Mouse (Mus musculus) embryonic facial prominence, embryonic 11.5 days (tissue): Measurements from ENCODE around the gene Plbd2. TPM values are rescaled to one million over a fixed set of nuclear protein-coding genes. Genes with fewer than 3 reads are reported as not detected.

Experiments
- ATAC-seq: fragments of 200-750 bp; cut with Nextera tagmentation; replicated peaks from 2 replicates; pipeline ENCODE4 v1.8.0; 2017; ENCODE audit warnings: low read depth; ENCODE audit not compliant: insufficient number of reproducible peaks, low FRiP score, low TSS enrichment
- DNase-seq: peaks from one replicate; pipeline ENCODE4 v3.0.0-alpha.2; 2015; ENCODE audit warnings: low spot score
- H3K27ac ChIP-seq: fragments of 300-500 bp; sonication (generic); replicated peaks from 2 replicates; pipeline ENCODE4 v1.5.1; 2014; ENCODE audit warnings: mild to moderate bottlenecking, low read depth, low read length, control low read depth
- H3K27me3 ChIP-seq: fragments of 300-500 bp; sonication (generic); 2 replicates; pipeline ENCODE4 v1.6.1; 2014; ENCODE audit warnings: mild to moderate bottlenecking, low read length, moderate library complexity, mixed read lengths; ENCODE audit not compliant: control insufficient read depth, insufficient read depth
- H3K36me3 ChIP-seq: fragments of 300-500 bp; sonication (generic); replicated peaks from 2 replicates; pipeline ENCODE4 v1.6.1; 2014; ENCODE audit warnings: low read depth, mild to moderate bottlenecking, low read length, moderate library complexity, mixed read lengths; ENCODE audit not compliant: control insufficient read depth, insufficient read depth
- H3K4me1 ChIP-seq: fragments of 300-500 bp; sonication (generic); 2 replicates; pipeline ENCODE4 v1.6.1; 2014; ENCODE audit warnings: low read length, mixed read lengths; ENCODE audit not compliant: control insufficient read depth, insufficient read depth
- H3K4me2 ChIP-seq: fragments of 300-500 bp; sonication (generic); 2 replicates; pipeline ENCODE4 v1.6.1; 2014; ENCODE audit warnings: low read depth, mild to moderate bottlenecking, control low read depth, low read length, moderate library complexity
- H3K4me3 ChIP-seq: fragments of 300-500 bp; sonication (generic); 2 replicates; pipeline ENCODE4 v1.5.1; 2014; ENCODE audit warnings: low read depth, low read length, control low read depth
- H3K9ac ChIP-seq: fragments of 300-500 bp; sonication (generic); replicated peaks from 2 replicates; pipeline ENCODE4 v1.6.1; 2014; ENCODE audit warnings: mild to moderate bottlenecking, control low read depth, low read length
- H3K9me3 ChIP-seq: fragments of 300-500 bp; sonication (generic); replicated peaks from 2 replicates; pipeline ENCODE4 v1.6.1; 2016; ENCODE audit warnings: mild to moderate bottlenecking, low read length, inconsistent platforms, mixed read lengths; ENCODE audit not compliant: control insufficient read depth
- WGBS: fragments of 180-500 bp; shearing (Covaris S2); extraction: QIAGEN DNeasy Blood & Tissue Kit; methylation state at CpG from one replicate; pipeline ENCODE4 v1.1.7; 2014; 5-methylcytosine and 5-hydroxymethylcytosine counted together
- polyA plus RNA-seq: library from polyadenylated mRNA; unstranded; fragments of >200 nt; fragmentation: Nextera tagmentation; extraction: Ambion mirVana; gene quantifications from 2 replicates; pipeline ENCODE4 v1.2.1, GENCODE M21; 2014

Plbd2 gene
- polyA plus RNA-seq, 1 experiment from 2014 or later, result 20.9 TPM

DNA sequence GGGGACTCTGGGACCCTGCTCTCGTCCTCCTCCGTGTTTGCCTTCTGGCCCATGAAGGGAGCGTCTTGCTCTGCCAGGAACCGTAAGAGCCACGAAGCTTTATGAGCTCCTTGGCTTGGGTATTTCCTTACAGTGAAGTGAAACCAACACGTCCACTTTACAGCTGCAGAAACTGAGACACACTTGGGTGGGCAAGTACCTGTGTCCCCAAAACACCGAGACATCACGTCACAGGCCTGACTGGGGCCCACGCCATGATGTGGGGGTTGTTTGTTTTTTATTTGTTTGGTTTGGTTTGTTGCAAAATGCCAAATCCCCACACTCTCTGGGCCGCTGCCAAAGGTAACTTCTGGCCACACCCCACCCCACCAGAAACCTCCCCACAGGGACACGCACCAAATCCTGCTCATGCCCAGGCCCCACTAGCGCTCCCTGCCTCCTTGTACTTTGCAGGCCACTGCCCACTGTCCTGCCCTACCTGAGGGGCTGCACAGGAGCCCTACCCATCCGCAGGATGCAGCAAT lies 7.7 kb downstream of the Plbd2 start:
- H3K4me3 ChIP-seq, result no peak overlapping the region
- H3K27me3 ChIP-seq, result no peaks in the 10 kb centered on the region
- DNase-seq, result no peak
- H3K4me2 ChIP-seq, result no peak overlapping the region
- H3K36me3 ChIP-seq, result no peaks in the 10 kb centered on the region; the same call in 1 of the 2 replicates
- H3K27ac ChIP-seq, result no peak overlapping the region
- H3K4me1 ChIP-seq, result no peaks in the 10 kb centered on the region
- no peak overlapping the region for H3K9ac ChIP-seq
- no peaks in the 10 kb centered on the region for H3K9me3 ChIP-seq
- ATAC-seq, result no peak
- 87% methylated on average over 13 of the region's 13 CpGs for WGBS

DNA sequence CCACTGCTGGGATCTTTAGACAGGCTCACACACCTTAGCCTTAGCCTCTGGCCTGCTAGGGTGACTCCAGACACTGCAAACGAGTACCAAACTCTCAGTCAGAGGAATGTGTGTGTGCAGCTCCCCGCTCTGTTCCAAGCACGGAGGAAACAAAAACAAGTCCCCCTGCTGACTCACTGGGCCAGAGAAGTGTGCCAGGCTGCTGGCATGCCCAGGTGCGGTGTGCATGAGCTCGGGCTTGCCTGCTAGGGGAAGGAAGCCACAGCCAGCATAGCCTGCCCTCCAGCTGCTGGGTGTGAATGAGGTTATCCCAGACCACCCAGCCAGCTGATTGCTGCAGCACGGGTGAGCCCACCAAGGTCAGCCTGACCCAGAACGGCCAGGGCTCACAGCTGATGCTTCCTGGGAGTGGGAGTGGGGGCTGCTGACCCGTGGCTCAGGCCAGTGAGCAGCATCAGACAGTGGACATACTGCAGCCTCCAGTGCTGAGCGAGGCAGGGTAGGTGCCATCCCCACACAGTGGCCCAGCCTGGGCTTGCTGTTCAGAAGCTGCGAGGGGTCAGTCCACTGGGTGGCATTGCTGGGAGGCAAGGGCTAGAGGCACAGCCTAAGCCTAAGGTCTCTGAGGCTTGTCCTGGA lies 8.2 kb downstream of the Plbd2 start:
- ATAC-seq, result no peak
- WGBS, result 78% methylated on average over 10 of the region's 10 CpGs

DNA sequence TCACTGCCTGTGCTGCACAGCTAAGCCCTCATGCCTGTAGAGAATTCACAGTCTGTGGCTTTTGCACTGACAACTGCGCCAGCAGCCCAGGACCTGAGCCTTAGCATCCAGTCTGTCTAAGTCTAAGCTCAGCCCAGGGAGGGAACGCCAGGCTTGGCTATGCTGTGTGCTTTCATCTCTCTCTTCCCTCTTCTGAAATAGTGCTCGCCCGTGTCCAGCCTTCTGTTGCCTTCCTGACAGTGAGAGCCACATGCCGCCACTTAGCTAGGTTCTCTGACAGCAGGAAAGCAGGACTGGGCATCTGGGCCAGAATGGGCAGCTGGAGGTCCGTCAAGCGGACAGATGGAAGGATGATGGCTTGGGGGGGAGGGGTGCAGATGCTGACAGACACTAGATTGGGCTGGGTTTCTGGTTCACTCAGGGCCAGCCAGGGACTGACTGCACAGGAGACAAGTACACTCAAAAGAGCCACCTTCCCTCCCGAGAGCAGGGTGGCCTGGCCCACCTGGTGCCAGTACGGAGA lies 9.5 kb downstream of the Plbd2 start:
- Histone ChIP-seq H3K9ac (no peak overlapping the region), H3K4me1 (no peaks in the 10 kb centered on the region), H3K27ac (no peak overlapping the region), H3K9me3 (no peaks in the 10 kb centered on the region), H3K36me3 (no peaks in the 10 kb centered on the region; the same call in 1 of the 2 replicates), H3K4me3 (no peak overlapping the region), H3K4me2 (no peak overlapping the region), H3K27me3 (no peaks in the 10 kb centered on the region)
- ATAC-seq (no peak), DNase-seq (no peak)
- 90% methylated on average over 9 of the region's 9 CpGs for WGBS

More for the DNA sequence above, 8.2 kb downstream of the Plbd2 start:
- Histone ChIP-seq H3K36me3 (no peaks in the 10 kb centered on the region; the same call in 1 of the 2 replicates), H3K4me2 (no peak overlapping the region), H3K4me1 (no peaks in the 10 kb centered on the region), H3K4me3 (no peak overlapping the region), H3K9me3 (no peaks in the 10 kb centered on the region), H3K9ac (no peak overlapping the region), H3K27me3 (no peaks in the 10 kb centered on the region), H3K27ac (no peak overlapping the region)
- no peak for DNase-seq

DNA sequence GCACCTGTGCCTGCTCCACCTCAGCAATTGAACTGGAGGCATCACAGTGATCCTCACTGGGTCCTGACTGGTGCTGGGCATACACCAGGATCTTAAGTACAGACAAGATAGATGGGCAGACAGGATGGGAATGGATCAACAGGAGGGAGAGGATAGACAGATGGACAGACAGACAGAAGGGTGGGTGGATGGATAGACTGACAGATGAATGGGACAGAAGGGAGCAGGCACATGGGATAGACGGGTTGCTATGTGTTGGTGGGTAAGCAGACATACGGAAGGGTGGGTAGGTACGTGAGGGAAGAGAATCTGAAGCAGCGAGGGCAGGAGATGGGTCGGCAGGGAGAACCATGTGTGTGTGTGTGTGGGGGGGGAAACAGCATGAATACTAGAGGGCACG lies 10.0 kb downstream of the Plbd2 start:
- Histone ChIP-seq H3K9me3 (no peaks in the 10 kb centered on the region), H3K4me1 (no peaks in the 10 kb centered on the region), H3K27me3 (no peaks in the 10 kb centered on the region), H3K27ac (no peak overlapping the region), H3K4me3 (no peak overlapping the region), H3K36me3 (no peaks in the 10 kb centered on the region; the same call in 1 of the 2 replicates), H3K4me2 (no peak overlapping the region), H3K9ac (no peak overlapping the region)
- DNase-seq, result no peak
- no peak for ATAC-seq
- 86% methylated on average over 6 of the region's 6 CpGs for WGBS

DNA sequence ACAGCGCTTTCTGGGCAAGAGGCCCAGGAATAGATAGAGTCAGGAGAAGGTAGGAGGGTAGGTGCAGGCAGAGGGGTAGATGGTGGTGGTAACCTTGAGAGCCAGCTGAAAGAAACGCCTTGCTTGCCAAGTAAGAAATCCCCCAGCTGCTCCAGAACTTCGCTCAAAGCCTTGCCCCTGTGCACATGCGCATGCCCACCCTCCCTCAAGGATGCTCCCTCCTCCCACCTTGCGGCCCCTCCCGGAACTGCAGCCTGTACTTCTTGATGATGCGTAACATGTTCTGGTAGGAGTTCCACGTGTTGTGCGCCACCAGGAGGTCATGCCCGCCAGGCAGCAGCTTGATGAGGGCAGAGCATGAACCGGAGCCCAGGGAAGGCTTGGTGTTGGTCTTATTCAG lies 11.0 kb downstream of the Plbd2 start:
- DNase-seq, result peak; percentile 60
- ATAC-seq, result no peak
- H3K9ac ChIP-seq, result no peak overlapping the region
- 59% methylated on average over 11 of the region's 11 CpGs for WGBS
- no peaks in the 10 kb centered on the region for H3K27me3 ChIP-seq
- no peaks in the 10 kb centered on the region; the same call in 1 of the 2 replicates for H3K36me3 ChIP-seq
- H3K4me2 ChIP-seq, result no peak overlapping the region
- H3K4me3 ChIP-seq, result no peak overlapping the region
- no peaks in the 10 kb centered on the region for H3K9me3 ChIP-seq
- no peak overlapping the region for H3K27ac ChIP-seq
- no peaks in the 10 kb centered on the region for H3K4me1 ChIP-seq

DNA sequence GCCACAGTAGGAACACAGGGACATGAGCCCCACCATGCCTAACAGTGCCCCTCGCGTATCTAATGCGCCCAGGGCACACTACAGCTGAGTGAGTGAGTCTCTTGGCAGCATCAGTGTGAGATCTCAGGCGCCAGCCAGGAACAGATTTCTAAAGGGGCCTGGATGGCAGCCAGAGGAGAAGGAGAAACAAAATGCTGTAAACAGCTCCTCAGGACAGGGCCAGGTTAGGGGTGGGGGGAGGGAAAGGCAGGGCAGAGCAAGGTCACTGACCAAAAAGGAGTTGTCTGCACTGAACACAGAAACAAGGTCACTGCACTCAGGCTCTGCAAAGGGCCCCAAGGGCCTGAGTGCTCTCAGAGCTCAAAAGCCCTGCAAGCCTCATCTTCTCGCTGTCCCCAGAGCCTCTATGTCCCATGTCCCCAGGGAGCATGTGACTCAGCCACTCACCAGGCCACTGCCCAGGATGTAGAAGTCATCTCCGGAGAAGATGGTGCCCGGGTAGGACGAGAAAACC lies 12.7 kb downstream of the Plbd2 start:
- no peak overlapping the region for H3K9ac ChIP-seq
- no peaks in the 10 kb centered on the region; the same call in 1 of the 2 replicates for H3K36me3 ChIP-seq
- no peaks in the 10 kb centered on the region for H3K27me3 ChIP-seq
- H3K4me2 ChIP-seq, result no peak overlapping the region
- DNase-seq, result no peak
- H3K4me1 ChIP-seq, result no peaks in the 10 kb centered on the region
- no peak for ATAC-seq
- H3K4me3 ChIP-seq, result no peak overlapping the region
- 88% methylated on average over 8 of the region's 8 CpGs for WGBS
- no peak overlapping the region for H3K27ac ChIP-seq
- no peaks in the 10 kb centered on the region for H3K9me3 ChIP-seq

DNA sequence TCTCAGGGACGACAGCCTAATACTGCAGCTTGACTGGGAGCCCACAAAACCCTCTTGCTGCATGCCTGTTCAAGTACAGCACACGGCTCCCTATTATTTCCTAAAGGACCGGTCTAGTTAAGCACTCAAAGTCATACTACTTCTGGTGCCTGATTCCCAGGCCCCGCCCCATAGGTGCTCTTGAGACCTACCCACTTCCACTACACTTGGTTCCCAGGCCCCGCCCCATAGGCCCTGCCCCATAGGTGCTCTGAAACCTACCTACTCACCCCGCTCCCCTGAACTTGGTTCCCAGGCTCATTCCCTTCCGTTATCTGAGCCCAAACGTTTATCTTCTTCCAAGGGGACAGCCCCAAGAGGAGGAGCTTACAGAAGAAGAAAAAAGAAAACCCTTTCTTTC lies 15.6 kb downstream of the Plbd2 start:
- DNase-seq, result no peak
- no peak overlapping the region for H3K4me3 ChIP-seq
- 88% methylated on average over 8 of the region's 8 CpGs for WGBS
- no peaks in the 10 kb centered on the region for H3K4me1 ChIP-seq
- ATAC-seq, result no peak
- no peak overlapping the region for H3K4me2 ChIP-seq
- no peak overlapping the region for H3K27ac ChIP-seq
- no peak overlapping the region for H3K9ac ChIP-seq
- no peaks in the 10 kb centered on the region for H3K9me3 ChIP-seq
- no peaks in the 10 kb centered on the region for H3K27me3 ChIP-seq
- H3K36me3 ChIP-seq, result no peaks in the 10 kb centered on the region; the same call in 1 of the 2 replicates

DNA sequence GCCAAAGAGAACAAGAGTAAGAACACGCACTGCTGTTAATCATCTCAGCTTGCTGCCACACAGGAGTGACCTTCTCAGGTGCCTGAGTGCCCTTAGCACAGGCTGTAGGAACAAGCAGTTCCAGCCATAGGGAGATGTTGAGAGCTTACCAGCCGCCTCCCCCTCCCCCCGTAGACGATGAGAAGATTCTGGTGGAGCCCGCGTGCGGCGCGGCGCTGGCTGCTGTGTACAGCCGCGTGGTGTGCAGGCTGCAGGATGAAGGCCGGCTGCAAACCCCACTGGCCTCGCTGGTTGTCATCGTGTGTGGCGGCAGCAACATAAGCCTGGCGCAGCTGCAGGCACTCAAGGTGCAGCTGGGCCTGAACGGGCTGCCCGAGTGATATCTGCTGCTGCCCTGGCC lies 20.0 kb downstream of the Plbd2 start:
- Histone ChIP-seq H3K4me3 (no peak overlapping the region), H3K27me3 (no peaks in the 10 kb centered on the region), H3K9me3 (no peaks in the 10 kb centered on the region), H3K27ac (no peak overlapping the region), H3K4me1 (no peaks in the 10 kb centered on the region), H3K36me3 (no peaks in the 10 kb centered on the region; the same call in 1 of the 2 replicates), H3K4me2 (no peak overlapping the region), H3K9ac (no peak overlapping the region)
- ATAC-seq, result no peak
- WGBS, result 86% methylated on average over 19 of the region's 19 CpGs
- DNase-seq, result no peak
